Mouse (Mus musculus): Measurements from ENCODE around the gene Stx18. TPM values are rescaled to one million over a fixed set of nuclear protein-coding genes. Genes with fewer than 3 reads are reported as not detected.

Gene Stx18
- polyA plus RNA-seq, 1 experiment from 2014 or later: 20.2 TPM

DNA sequence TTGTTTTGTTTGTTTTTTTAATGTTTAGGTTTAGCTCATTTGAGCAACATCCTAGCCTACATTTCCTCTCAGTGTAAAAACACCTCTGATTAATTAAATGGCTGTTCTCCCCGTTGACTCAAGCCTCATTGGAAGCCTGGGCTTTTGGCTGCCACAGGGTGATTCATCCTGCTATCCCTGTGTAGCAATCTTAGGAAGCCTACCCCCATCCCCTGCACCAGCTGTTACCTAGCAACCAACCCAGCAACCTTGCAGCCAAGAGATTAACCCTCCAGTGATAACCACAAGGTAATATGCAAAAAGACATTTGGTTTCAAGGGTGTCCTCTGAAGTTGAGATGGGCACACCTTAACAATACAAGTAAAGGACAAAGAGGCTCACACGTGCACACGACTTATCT, 112.7 kb downstream of the Stx18 start:
- Histone ChIP-seq H3K4me3 (no peak overlapping the region), H3K27me3 (replicated peaks) (peaks cover 6% of the 10 kb centered on the region), H3K4me2 (no peak overlapping the region), H3K9me3 (replicated peaks) (no peaks in the 10 kb centered on the region), H3K27ac (no peak overlapping the region), H3K36me3 (no peaks in the 10 kb centered on the region), H3K9ac (no peak overlapping the region), H3K4me1 (no peaks in the 10 kb centered on the region)
- no peak for ATAC-seq
- WGBS (ENCODE audit: insufficient replicate concordance): 52% methylated on average over 3 of the region's 3 CpGs

DNA sequence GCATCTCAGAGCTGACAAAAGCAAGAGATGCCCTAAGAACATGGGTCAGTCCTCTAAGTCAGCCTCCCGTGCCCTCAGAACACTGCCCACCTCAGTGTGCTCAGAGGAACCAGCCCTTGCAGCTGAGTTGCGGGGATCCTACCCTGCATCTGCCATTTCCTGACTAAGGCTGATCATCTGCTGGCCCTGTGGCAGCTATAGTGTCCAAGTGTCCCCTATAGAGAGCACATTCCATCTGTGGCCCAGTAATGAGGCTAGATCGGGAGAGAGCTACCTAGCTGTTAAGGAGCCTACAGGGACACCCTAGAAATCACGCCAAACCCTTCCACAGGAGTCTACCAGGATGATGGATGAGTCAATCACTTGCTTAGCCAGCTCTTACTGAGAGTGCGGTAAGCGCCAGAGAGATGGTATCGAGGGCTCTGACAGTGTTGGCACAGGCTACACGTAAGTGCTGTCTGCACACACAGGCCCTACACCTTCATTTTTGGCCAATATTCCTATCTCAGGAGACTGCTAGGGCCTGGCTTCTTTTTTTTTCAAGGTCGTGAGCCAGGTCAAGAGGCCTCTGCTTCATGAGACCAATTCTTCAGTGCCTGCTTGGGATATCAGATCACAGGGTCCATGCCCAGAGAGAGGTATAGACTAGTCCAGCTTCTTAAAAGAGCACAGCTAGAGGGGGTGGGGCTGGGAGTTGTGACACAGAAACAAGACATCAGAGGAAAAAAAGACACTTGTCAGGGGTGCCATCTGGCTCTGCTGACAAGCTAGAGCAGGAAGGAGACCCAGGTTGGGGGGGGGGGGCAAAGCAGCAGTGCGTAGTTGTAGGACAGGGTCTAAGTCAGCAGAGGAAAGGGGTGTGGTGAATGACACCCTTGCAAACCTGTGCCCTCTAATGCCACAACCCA, 113.9 kb downstream of the Stx18 start:
- no peaks in the 10 kb centered on the region for H3K4me1 ChIP-seq
- no peak overlapping the region for H3K9ac ChIP-seq
- H3K36me3 ChIP-seq: no peaks in the 10 kb centered on the region
- H3K27me3 ChIP-seq (replicated peaks): peaks cover 17% of the 10 kb centered on the region
- H3K4me2 ChIP-seq: no peak overlapping the region
- H3K9me3 ChIP-seq (replicated peaks): no peaks in the 10 kb centered on the region
- H3K27ac ChIP-seq: no peak overlapping the region
- ATAC-seq: no peak
- no peak overlapping the region for H3K4me3 ChIP-seq
- WGBS (ENCODE audit: insufficient replicate concordance): 61% methylated on average over 10 of the region's 10 CpGs

DNA sequence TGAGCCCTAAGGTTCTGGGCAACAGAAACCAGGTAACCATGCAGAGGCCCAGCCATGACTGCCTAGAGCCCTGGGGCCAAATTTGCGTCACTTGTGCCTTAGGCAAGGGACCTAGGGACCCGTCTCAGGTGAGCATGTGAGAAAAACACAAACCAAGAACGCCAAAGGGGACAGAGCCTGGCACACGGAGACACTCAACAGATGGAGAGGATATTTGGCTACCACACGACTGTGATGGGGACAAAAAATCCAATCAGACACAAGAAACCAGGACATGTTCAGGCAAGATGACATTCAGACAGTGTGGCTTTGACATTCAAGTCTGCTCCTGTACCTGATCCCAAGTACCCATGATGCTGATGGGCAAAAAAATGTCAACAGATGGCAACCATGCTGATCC, 115.1 kb downstream of the Stx18 start:
- H3K4me2 ChIP-seq: no peak overlapping the region
- H3K27me3 ChIP-seq (replicated peaks): peaks cover 29% of the 10 kb centered on the region
- H3K27ac ChIP-seq: no peak overlapping the region
- H3K4me1 ChIP-seq: no peaks in the 10 kb centered on the region
- no peak overlapping the region for H3K4me3 ChIP-seq
- WGBS (ENCODE audit: insufficient replicate concordance): 58% methylated on average over 5 of the region's 5 CpGs
- no peaks in the 10 kb centered on the region for H3K9me3 ChIP-seq (replicated peaks)
- H3K9ac ChIP-seq: no peak overlapping the region
- no peaks in the 10 kb centered on the region for H3K36me3 ChIP-seq
- ATAC-seq: no peak

DNA sequence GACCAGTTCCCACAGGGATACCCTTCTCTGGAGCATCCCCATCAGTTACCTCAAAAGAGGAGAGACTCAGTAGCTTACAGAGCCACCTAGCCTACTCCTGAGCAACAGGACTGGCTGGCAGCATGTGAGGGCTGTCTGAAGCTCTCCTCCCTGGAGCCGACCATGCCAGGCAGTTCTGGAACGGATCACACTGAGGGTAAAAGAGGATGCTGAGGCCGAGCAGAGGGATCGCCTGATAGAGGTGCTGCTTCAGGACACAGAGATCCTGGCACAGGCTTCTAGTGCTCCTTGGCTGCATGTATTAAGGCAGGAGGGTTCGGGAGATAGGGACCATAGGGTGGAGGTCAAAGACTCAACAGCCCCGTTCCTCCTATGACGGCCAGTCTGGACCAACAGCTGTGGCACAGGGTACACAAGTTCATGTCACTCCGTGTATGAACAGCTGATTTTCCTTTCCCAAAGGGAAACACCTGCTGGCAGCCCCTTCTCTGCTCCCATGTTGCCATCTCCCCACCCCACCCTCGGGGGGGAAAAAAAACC, 119.0 kb downstream of the Stx18 start:
- Histone ChIP-seq H3K36me3 (no peaks in the 10 kb centered on the region), H3K4me3 (no peak overlapping the region), H3K27ac (no peak overlapping the region), H3K4me2 (no peak overlapping the region), H3K9me3 (replicated peaks) (no peaks in the 10 kb centered on the region), H3K27me3 (replicated peaks) (peaks cover 68% of the 10 kb centered on the region), H3K4me1 (no peaks in the 10 kb centered on the region), H3K9ac (no peak overlapping the region)
- 50% methylated on average over 9 of the region's 9 CpGs for WGBS (ENCODE audit: insufficient replicate concordance)
- ATAC-seq: no peak

DNA sequence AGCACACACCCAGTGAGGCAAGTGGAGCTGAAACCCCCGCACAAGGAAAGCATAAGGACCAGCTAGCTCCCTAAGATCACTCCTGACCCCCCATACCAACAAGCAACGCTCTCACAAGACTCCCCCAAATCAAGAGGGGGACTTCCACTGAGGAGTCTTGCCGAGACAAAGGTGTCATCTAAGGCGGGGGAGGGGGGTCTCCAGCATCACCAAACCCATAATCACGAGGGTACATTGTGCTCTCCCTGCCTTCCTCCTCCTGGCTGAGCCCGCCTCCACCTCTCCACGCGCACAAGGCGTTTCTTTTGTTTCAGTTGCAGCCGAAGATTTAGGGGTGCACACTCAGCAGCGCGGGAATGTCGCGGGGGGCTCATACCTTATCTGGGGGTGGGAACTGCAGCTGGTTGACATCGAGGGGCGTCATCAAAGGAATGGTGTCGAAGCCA, 120.0 kb downstream of the Stx18 start:
- Histone ChIP-seq H3K4me2 (peak overlapping the region; percentile 63), H3K4me3 (peak overlapping the region; percentile 50), H3K27me3 (replicated peaks) (peaks cover 74% of the 10 kb centered on the region), H3K9me3 (replicated peaks) (no peaks in the 10 kb centered on the region), H3K36me3 (no peaks in the 10 kb centered on the region), H3K4me1 (no peaks in the 10 kb centered on the region), H3K9ac (no peak overlapping the region), H3K27ac (no peak overlapping the region)
- no peak for ATAC-seq
- WGBS (ENCODE audit: insufficient replicate concordance): 10% methylated on average over 17 of the region's 17 CpGs

DNA sequence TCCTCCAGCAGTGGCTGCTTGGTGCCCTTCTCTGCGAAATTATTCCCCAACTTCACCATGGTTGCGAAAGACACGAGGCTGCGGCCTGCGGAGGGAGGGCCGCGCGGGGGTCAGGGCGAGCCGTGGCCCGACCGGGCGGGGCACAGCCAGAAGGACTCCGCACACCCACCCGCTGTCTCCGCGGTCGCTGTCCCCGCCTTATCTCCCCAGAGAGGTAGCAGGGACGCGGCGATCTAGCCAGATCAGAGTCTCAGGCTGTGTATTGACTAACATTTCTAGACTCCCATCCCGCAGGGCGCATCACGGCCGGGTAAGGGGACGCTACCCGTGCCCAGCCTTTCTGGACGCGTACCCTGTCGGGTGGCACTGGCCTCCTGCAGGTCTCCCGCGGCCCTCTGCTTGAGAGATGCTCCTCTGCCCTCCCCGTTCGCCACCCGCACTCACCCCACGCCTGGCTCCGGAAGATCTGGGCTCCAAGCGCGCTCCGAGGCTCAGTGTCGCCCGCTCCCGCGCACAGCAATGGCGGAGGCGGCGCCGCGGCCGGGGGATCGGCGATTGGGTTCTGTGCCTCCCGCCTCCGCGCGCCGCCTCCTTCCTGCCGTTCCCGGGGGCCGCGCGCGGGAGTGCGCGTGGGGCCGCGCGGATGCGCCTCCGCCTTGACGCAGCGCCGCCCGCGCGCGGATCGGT, 120.5 kb downstream of the Stx18 start:
- Histone ChIP-seq H3K4me2 (peak overlapping the region; percentile 63), H3K36me3 (no peaks in the 10 kb centered on the region), H3K9me3 (replicated peaks) (no peaks in the 10 kb centered on the region), H3K4me1 (no peaks in the 10 kb centered on the region), H3K4me3 (peak overlapping the region; percentile 50), H3K27me3 (replicated peaks) (peaks cover 74% of the 10 kb centered on the region), H3K9ac (no peak overlapping the region; the same call in 1 of the 2 replicates), H3K27ac (no peak overlapping the region)
- 1% methylated on average over 77 of the region's 79 CpGs for WGBS (ENCODE audit: insufficient replicate concordance)
- ATAC-seq: no peak

DNA sequence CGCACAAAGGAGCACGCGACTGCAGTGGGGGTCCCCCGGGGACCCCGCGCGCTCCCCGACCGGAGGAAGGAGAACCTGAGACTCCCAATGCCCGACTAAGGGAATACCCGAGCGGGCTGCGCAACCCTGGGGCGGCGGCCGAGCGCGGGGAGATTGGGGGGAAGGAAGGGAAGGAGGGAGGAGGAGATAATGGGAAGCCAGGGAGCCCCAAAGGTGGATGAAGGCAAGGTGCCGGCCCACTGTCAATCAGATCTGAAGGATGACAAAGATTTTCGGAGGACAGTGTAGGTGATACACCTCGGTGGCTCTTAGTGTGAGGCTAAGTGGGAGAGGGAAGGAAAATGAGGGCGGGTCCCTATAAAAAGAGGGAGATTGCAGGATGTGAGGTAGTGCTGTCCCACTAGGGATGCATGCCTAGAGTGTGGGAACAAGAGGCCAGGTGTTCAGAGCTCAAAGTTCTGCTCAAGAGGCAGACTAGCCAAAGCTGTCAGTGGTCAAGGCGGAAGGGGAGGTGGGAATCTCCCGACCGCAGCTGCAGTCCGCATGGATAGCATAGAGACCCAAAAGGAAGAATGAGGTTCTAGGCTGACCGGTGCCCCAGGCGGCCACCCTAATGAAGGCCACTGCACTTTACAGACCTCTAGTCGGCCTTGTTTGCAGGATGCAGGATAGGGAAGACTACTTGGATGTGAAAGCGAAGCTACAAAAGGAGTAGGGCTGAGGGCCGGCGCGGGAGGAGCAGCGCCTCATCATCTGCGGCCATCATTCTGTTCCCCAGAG, 121.3 kb downstream of the Stx18 start, which contains the start of gene Nsg1:
Gene Nsg1, minus strand, starts transcription at position 274 of the 780 bp plus-strand sequence.
- Histone ChIP-seq H3K36me3 (no peaks in the 10 kb centered on the region), H3K9ac (no peak within 1 kb of the TSS; the same call in 1 of the 2 replicates), H3K27me3 (replicated peaks) (peaks cover 74% of the 10 kb centered on the region), H3K27ac (no peak within 1 kb of the TSS), H3K9me3 (replicated peaks) (no peaks in the 10 kb centered on the region), H3K4me3 (peak within 1 kb of the TSS; percentile 50), H3K4me2 (peak within 1 kb of the TSS; percentile 63), H3K4me1 (no peaks in the 10 kb centered on the region)
- 10% methylated on average over 35 of the region's 35 CpGs for WGBS (ENCODE audit: insufficient replicate concordance)
- ATAC-seq: no peak

DNA sequence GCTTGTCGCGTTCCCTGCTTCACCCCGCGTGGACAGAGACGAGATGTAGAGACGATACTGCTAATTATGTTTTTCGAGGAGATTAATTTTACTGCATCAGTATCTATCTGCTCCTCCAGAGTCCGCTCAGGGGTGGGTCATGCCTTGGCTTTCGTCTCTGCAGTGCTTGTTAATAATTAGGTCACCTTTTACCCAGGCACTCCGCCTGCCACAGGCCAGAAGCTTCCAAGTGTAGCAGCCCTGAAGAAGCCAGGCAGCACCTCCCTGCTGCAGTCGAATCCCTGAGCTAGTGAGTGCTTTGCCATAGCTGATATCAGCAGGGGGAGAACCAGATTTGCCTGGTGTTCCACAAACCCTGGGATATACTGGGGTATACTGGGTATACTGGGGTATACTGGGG, 130.0 kb downstream of the Stx18 start:
- H3K27me3 ChIP-seq (replicated peaks): no peaks in the 10 kb centered on the region; the same call in 1 of the 2 replicates
- ATAC-seq: no peak
- no peaks in the 10 kb centered on the region for H3K4me1 ChIP-seq
- H3K4me2 ChIP-seq: no peak overlapping the region
- no peaks in the 10 kb centered on the region for H3K36me3 ChIP-seq
- no peaks in the 10 kb centered on the region for H3K9me3 ChIP-seq (replicated peaks)
- H3K9ac ChIP-seq: no peak overlapping the region
- WGBS (ENCODE audit: insufficient replicate concordance): 68% methylated on average over 11 of the region's 11 CpGs
- no peak overlapping the region for H3K4me3 ChIP-seq
- H3K27ac ChIP-seq: no peak overlapping the region

DNA sequence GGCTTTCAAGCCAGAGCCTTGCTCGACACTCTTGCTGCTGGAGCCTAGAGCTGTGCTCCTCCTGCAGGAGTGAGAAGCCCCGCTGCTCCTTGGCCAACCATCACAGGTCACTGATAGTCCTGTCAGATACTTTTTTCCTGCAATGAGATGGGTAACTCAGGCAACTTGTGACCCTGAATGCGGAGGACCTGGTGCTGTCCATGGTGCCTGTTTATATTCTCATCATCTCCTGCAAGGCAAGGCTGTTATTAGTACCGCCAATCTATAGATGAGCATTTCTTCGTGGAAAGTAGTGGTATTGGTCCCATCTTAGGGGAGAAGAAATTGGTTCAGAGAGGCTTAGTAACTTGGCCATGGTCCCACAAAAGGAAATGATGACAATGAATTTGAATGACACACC, 135.2 kb downstream of the Stx18 start:
- 38% methylated on average over 5 of the region's 5 CpGs for WGBS (ENCODE audit: insufficient replicate concordance)

DNA sequence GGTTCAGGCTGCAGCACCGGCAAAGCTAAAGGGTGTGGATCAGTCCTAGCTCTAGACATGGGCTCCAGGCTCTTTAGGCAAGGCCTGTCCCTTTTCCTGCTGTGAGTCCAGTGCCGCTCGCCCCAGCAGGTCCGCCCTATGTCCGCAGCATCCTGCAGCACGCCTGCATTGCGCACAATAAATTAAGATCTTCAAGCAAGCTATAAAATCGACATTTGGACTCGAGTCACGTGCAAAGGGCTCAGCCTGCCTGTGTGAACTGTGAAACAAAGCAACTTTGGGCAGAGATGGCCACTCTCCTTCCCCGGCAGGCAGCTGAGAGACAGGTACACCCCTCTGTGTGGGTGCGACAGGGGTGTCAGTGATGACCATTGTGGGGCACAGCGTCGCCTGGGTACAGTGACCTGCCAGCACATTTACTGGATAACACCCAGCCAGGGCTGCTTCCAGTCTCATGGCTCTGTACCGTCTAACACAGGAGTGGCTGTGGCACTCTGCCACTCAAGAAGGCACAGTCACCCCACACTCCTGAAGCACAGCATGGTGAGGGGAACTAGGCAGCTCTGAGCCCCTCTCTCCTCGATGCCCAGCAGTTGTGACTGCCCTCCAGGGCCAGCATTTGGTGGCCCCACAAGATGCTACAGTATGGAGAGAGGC, 135.8 kb downstream of the Stx18 start:
- Histone ChIP-seq H3K27me3 (replicated peaks) (no peaks in the 10 kb centered on the region; the same call in 1 of the 2 replicates), H3K4me1 (no peaks in the 10 kb centered on the region), H3K27ac (no peak overlapping the region), H3K4me2 (no peak overlapping the region), H3K4me3 (no peak overlapping the region), H3K9me3 (replicated peaks) (no peaks in the 10 kb centered on the region), H3K9ac (no peak overlapping the region), H3K36me3 (no peaks in the 10 kb centered on the region)
- WGBS (ENCODE audit: insufficient replicate concordance): 69% methylated on average over 16 of the region's 16 CpGs
- no peak for ATAC-seq

More for the DNA sequence above, 135.2 kb downstream of the Stx18 start:
- H3K36me3 ChIP-seq: no peaks in the 10 kb centered on the region
- no peak overlapping the region for H3K27ac ChIP-seq
- no peak overlapping the region for H3K4me3 ChIP-seq
- no peaks in the 10 kb centered on the region for H3K4me1 ChIP-seq
- no peaks in the 10 kb centered on the region; the same call in 1 of the 2 replicates for H3K27me3 ChIP-seq (replicated peaks)
- ATAC-seq: no peak
- no peaks in the 10 kb centered on the region for H3K9me3 ChIP-seq (replicated peaks)
- H3K4me2 ChIP-seq: no peak overlapping the region
- H3K9ac ChIP-seq: no peak overlapping the region

DNA sequence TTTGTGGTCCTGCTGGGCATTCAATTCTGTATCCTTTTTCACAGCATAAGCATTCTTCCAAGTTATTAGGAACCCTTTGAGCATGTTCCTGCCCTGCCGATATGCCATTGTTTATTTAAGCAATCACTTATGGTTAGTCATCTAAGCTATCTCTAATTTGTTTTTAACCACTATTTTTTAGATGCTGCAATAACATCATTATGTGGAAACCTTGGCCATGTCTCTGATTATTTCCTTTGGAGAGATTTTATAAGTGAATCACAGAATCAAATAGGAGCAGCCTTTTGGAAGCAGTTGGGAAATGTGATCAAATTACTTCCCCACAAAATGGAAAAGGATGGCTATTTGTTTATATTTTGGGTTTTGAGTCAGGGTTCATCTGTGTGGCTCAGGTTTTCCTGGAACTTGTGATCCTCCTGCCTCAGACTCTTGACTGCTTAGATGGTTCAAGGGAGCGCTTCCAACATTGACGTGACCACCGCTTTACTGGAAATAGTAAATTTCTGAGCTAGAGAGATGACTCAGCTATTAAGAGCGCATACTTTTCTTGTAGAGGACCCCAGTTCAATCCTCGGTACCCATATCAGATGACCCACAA, 146.2 kb downstream of the Stx18 start:
- Histone ChIP-seq H3K9me3 (replicated peaks) (no peaks in the 10 kb centered on the region), H3K4me3 (no peak overlapping the region), H3K27ac (no peak overlapping the region), H3K36me3 (no peaks in the 10 kb centered on the region), H3K27me3 (replicated peaks) (0 out of 2 replicates have a peak, but pooled peaks cover 5% of the 10 kb centered on the region), H3K4me1 (no peaks in the 10 kb centered on the region), H3K4me2 (no peak overlapping the region), H3K9ac (no peak overlapping the region)
- WGBS (ENCODE audit: insufficient replicate concordance): 65% methylated on average over 6 of the region's 6 CpGs
- ATAC-seq: no peak

Measured in liver, embryonic 12.5 days (tissue).